Mouse (Mus musculus) kidney, embryonic 16.5 days (tissue): ENCODE measurements around the gene Derl3. TPM values are rescaled to one million over a fixed set of nuclear protein-coding genes. Genes with fewer than 3 reads are reported as not detected.

Source experiments
- ATAC-seq: fragments of 200-750 bp; cut with Nextera tagmentation; 2 replicates; pipeline ENCODE4 v1.8.0; 2017; ENCODE audit warnings: moderate TSS enrichment; ENCODE audit not compliant: low FRiP score, low TSS enrichment
- H3K27ac ChIP-seq: fragments of 300-500 bp; sonication (generic); 2 replicates; pipeline ENCODE4 v1.5.1; 2014; ENCODE audit warnings: low read length
- H3K27me3 ChIP-seq: fragments of 300-500 bp; sonication (generic); 2 replicates; pipeline ENCODE4 v1.6.1; 2014; ENCODE audit warnings: low read length, control low read depth, mixed read lengths; ENCODE audit not compliant: insufficient read depth
- H3K36me3 ChIP-seq: fragments of 300-500 bp; sonication (generic); 2 replicates; pipeline ENCODE4 v1.6.1; 2014; ENCODE audit warnings: low read length, control low read depth, mixed read lengths; ENCODE audit not compliant: insufficient read depth
- H3K4me1 ChIP-seq: fragments of 300-500 bp; sonication (generic); 2 replicates; pipeline ENCODE4 v1.6.1; 2014; ENCODE audit warnings: low read length, control low read depth, mixed read lengths; ENCODE audit not compliant: insufficient read depth
- H3K4me2 ChIP-seq: fragments of 300-500 bp; sonication (generic); replicated peaks from 2 replicates; pipeline ENCODE4 v1.6.1; 2014; ENCODE audit warnings: low read depth, low read length
- H3K4me3 ChIP-seq: fragments of 300-500 bp; sonication (generic); 2 replicates; pipeline ENCODE4 v1.5.1; 2014; ENCODE audit warnings: mild to moderate bottlenecking, low read length
- H3K9ac ChIP-seq: fragments of 300-500 bp; sonication (generic); replicated peaks from 2 replicates; pipeline ENCODE4 v1.6.1; 2014; ENCODE audit warnings: low read length
- H3K9me3 ChIP-seq: fragments of 300-500 bp; sonication (generic); 2 replicates; pipeline ENCODE4 v1.6.1; 2016; ENCODE audit warnings: low read length, control low read depth
- WGBS: fragments of 180-500 bp; shearing (Covaris S2); extraction: QIAGEN DNeasy Blood & Tissue Kit; methylation state at CpG from one replicate; pipeline ENCODE4 v1.1.7; 2014; 5-methylcytosine and 5-hydroxymethylcytosine counted together
- polyA plus RNA-seq: library from polyadenylated mRNA; unstranded; fragments of >200 nt; fragmentation: Nextera tagmentation; extraction: Ambion mirVana; gene quantifications from 2 replicates; pipeline ENCODE4 v1.2.1, GENCODE M21; 2015

The Derl3 gene
- polyA plus RNA-seq, 1 experiment from 2014 or later, result 4.4 TPM

DNA sequence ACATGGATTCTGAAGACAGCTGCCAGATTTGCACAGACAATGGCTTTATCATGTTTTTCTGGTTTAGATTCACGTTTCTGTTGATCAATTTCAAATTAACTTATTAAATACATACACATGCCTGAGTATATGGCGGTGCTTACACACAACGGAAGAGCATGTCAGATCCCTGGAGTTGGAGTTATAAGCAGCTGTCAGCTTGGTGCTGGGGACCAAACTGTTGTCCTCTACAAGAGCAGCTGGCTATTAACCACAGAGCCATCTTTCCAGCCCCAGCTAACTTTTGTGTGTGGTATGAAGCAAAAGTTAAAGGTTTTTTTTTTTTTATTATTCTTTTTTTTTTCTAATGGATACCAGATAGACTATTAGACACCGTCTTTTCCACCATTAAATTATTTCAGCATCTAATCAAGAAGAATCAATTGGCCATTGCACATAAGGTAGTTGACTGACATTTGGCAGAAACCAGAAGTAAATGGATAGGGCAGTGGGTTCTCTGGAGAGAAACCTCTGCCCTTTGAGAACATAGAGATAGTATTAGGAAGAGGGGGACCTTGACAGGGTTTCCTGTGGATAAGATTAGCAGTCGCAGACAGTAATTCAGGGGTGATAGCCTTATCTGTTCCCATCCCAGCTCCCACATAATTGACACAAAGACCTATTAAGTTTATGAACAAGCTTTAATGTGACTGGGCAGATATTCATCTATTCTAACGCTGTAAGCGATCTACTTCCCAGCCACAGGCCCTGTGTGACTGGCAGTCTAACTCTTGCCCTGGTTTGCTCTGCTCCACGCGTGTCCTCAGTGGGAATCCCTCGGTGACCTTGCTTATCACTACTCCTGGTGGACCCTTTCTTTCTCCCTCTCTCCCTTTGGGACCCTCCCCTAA, 20.9 kb upstream of the Derl3 start:
- Histone ChIP-seq H3K4me3 (peak overlapping the region; percentile 39), H3K36me3 (no peaks in the 10 kb centered on the region), H3K4me2 (peak overlapping the region; percentile 71), H3K9ac (peak overlapping the region; percentile 63), H3K9me3 (no peaks in the 10 kb centered on the region), H3K4me1 (peaks cover 11% of the 10 kb centered on the region; the same call in 1 of the 2 replicates), H3K27ac (peak overlapping the region; percentile 7), H3K27me3 (no peaks in the 10 kb centered on the region)
- ATAC-seq, result no peak
- 37% methylated on average over 10 of the region's 10 CpGs for WGBS

- Histone ChIP-seq H3K4me3 (peak overlapping the region; percentile 39), H3K27me3 (no peaks in the 10 kb centered on the region), H3K4me2 (peak overlapping the region; percentile 71), H3K4me1 (peaks cover 11% of the 10 kb centered on the region; the same call in 1 of the 2 replicates), H3K9me3 (no peaks in the 10 kb centered on the region), H3K27ac (peak overlapping the region; percentile 40), H3K9ac (peak overlapping the region; percentile 63), H3K36me3 (no peaks in the 10 kb centered on the region)
- peak; percentile 98 for ATAC-seq
- WGBS, result 3% methylated on average over 11 of the region's 11 CpGs
Measured at GRCm38 (mm10) chr10:75872915-75873542, 20.2 kb upstream of the Derl3 start.

DNA sequence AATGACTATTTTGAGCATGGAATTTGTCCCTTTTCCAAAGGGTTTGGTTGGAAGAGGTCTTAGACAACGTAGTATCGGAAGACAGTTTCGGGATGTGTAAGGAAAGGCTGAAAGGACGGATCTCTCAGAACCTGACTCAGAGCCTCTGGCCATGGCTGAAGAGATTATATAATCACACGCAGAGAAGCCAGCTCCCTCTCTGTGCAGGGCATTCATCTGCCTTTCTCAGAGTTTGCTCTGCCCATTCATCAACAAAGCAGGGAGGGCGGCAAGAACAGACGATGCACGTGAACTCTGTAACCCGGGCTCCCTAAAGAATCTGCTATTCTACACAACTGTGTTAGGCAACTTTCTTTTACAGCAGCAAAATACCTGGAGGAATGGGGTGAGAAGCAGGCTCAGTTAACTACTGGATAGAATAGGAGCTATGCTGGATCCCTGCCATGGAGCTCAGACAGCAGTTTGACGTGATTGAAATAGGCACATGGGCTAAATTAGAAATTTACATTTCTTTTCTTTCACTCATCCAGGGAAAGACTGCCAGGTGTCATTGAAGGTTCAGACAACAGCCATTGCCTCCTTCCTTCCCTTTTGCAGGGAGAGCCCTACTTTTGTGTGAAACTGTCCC, 19.6 kb upstream of the Derl3 start:
- peak overlapping the region; percentile 39 for H3K4me3 ChIP-seq
- ATAC-seq, result no peak
- H3K4me2 ChIP-seq, result peak overlapping the region; percentile 71
- peak overlapping the region; percentile 40; the same call in 1 of the 2 replicates for H3K27ac ChIP-seq
- H3K27me3 ChIP-seq, result no peaks in the 10 kb centered on the region
- H3K9me3 ChIP-seq, result no peaks in the 10 kb centered on the region
- 46% methylated on average over 10 of the region's 10 CpGs for WGBS
- H3K36me3 ChIP-seq, result no peaks in the 10 kb centered on the region
- peaks cover 11% of the 10 kb centered on the region; the same call in 1 of the 2 replicates for H3K4me1 ChIP-seq
- peak overlapping the region; percentile 60; the same call in 1 of the 2 replicates for H3K9ac ChIP-seq

DNA sequence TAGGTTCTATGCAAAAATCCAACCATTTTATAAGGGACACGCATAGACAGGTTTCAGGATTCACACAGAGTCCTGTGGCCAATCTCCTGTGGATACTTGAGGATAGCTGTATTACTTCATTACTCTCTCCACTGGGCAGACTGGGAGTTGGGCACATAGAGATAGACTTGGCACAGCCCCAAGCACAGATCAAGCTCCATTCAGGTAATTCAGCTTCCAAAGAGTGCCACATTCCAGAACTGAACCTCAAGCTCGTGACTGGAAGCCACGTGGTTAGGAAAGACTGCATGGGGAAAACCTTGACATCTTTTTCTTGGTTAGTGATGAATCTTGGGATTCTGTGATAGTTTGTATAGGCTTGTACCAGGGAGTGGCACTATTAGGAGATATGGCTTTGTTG, 14.4 kb upstream of the Derl3 start:
- Histone ChIP-seq H3K36me3 (no peaks in the 10 kb centered on the region), H3K4me1 (peaks cover 11% of the 10 kb centered on the region; the same call in 1 of the 2 replicates), H3K4me3 (no peak overlapping the region), H3K27me3 (no peaks in the 10 kb centered on the region), H3K27ac (no peak overlapping the region), H3K9me3 (no peaks in the 10 kb centered on the region), H3K9ac (no peak overlapping the region), H3K4me2 (no peak overlapping the region)
- ATAC-seq, result no peak
- 88% methylated on average over 3 of the region's 3 CpGs for WGBS

GRCm38 (mm10) chr10:75880351-75880750, 12.9 kb upstream of the Derl3 start:
- WGBS, result 93% methylated on average over 10 of the region's 10 CpGs
- Histone ChIP-seq H3K9ac (no peak overlapping the region), H3K4me2 (no peak overlapping the region), H3K27me3 (no peaks in the 10 kb centered on the region), H3K36me3 (no peaks in the 10 kb centered on the region), H3K4me3 (no peak overlapping the region), H3K9me3 (no peaks in the 10 kb centered on the region), H3K27ac (no peak overlapping the region), H3K4me1 (peaks cover 11% of the 10 kb centered on the region; the same call in 1 of the 2 replicates)
- ATAC-seq, result no peak

- Histone ChIP-seq H3K36me3 (no peaks in the 10 kb centered on the region), H3K27me3 (no peaks in the 10 kb centered on the region), H3K4me3 (no peak overlapping the region), H3K9me3 (no peaks in the 10 kb centered on the region), H3K4me2 (no peak overlapping the region), H3K27ac (peak overlapping the region; percentile 49; the same call in 1 of the 2 replicates), H3K9ac (no peak overlapping the region), H3K4me1 (peaks cover 11% of the 10 kb centered on the region; the same call in 1 of the 2 replicates)
- ATAC-seq, result no peak
- 61% methylated on average over 6 of the region's 6 CpGs for WGBS
Measured at GRCm38 (mm10) chr10:75880771-75881577, 12.2 kb upstream of the Derl3 start.

DNA sequence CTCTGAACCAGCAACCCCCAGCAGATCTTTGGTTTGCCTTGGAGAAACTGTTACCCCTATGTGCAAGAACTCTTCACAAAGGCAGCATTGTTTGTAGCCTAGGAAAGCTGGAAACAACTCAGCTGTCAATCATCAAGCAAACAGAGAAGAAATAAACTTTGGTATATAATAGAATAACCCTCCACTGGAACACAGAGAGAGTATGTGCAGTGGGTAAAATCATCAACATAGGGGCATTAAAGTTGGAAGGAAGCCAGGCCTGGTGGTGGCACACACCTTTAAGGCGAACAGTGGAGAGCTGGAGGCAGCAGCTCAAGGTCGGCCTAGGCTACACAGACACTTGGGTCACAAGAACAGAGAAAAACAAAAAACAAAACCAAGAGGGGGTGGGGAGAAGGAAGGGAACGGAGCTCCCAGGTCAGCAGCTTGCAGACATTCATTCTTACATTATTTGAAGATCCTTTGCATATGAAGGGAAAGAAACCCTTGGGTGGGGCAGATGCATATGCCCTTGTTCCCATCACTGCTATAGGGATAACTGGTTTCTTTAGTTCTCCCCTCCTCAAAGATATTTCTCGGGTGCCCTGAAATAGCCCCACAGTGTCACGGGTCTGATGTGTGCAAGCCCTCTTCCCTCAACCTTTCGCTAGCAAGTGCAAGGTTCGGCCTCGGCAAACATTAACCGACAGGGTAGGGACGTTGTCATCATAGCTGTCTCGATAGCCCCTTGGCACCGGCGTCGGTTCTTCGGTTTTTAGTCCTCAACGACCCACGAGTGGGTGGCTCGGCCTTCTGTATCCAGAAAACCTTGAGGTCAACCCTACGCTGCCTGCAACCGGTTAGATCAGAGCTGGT, 11.4 kb upstream of the Derl3 start:
- H3K4me1 ChIP-seq, result peaks cover 11% of the 10 kb centered on the region; the same call in 1 of the 2 replicates
- H3K9me3 ChIP-seq, result no peaks in the 10 kb centered on the region
- H3K27me3 ChIP-seq, result no peaks in the 10 kb centered on the region
- 17% methylated on average over 20 of the region's 20 CpGs for WGBS
- ATAC-seq, result peak; percentile 67
- H3K36me3 ChIP-seq, result no peaks in the 10 kb centered on the region
- peak overlapping the region; percentile 45 for H3K4me2 ChIP-seq
- no peak overlapping the region for H3K4me3 ChIP-seq
- H3K9ac ChIP-seq, result no peak overlapping the region; the same call in 1 of the 2 replicates
- peak overlapping the region; percentile 65 for H3K27ac ChIP-seq

- peak overlapping the region; percentile 65 for H3K27ac ChIP-seq
Measured at GRCm38 (mm10) chr10:75882433-75883231, 10.6 kb upstream of the Derl3 start.

More at GRCm38 (mm10) chr10:75882433-75883231, 10.6 kb upstream of the Derl3 start:
- no peaks in the 10 kb centered on the region for H3K27me3 ChIP-seq
- H3K4me2 ChIP-seq, result peak overlapping the region; percentile 45
- H3K9me3 ChIP-seq, result no peaks in the 10 kb centered on the region
- 8% methylated on average over 15 of the region's 15 CpGs for WGBS
- H3K4me1 ChIP-seq, result peaks cover 11% of the 10 kb centered on the region; the same call in 1 of the 2 replicates
- no peaks in the 10 kb centered on the region for H3K36me3 ChIP-seq
- ATAC-seq, result peak; percentile 76
- peak overlapping the region; percentile 53; the same call in 1 of the 2 replicates for H3K9ac ChIP-seq
- H3K4me3 ChIP-seq, result peak overlapping the region; percentile 8; the same call in 1 of the 2 replicates
